Mouse (Mus musculus) liver, adult 2 months (tissue): ENCODE data around the gene Mthfd1l.

Experiments used
- CTCF ChIP-seq: fragments of 200-500 bp; IDR thresholded peaks from 2 replicates; pipeline ENCODE4 v1.5.1; 2011; ENCODE audit warnings: low read depth, low read length, control low read depth
- POLR2A ChIP-seq: fragments of 200-500 bp; IDR thresholded peaks from 2 replicates; pipeline ENCODE4 v1.6.1; 2011; ENCODE audit warnings: low read length, control low read depth; ENCODE audit not compliant: insufficient read depth; ENCODE audit errors: extremely low read depth

GRCm38 (mm10) chr10:4071845-4072345 lies 99.0 kb downstream of the Mthfd1l start:
- TF ChIP-seq CTCF (no peak), POLR2A (no peak)
